Mouse (Mus musculus): ENCODE data around the gene Lgi1. TPM values are rescaled to one million over a fixed set of nuclear protein-coding genes. Genes with fewer than 3 reads are reported as not detected.

Gene Lgi1
- total RNA-seq, 4 experiments from 2014 or later, result 159 to 183 (median 172) TPM

DNA sequence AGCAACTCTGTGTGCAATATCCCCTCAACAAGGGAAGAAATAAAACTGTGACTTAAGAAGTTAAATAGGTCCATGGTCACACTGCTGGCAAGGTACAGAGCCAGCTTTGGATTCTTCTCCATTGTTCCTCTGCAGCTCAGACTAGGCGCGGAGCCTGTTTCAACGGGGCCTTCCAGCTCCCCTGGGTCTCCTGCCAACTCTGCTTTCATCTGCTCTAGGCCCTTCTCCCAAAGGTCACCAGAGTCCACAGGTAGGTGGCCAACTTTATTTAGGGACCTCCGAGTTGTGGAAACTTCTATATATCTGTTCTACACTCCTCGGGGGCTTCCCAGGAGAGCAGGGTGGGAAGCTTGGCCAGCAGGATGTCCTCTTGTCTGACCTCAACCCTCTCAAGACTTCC, 3.0 kb upstream of the Lgi1 start:
- DNase-seq (ENCODE audit: low spot score in 2 of 2), result no peak

DNA sequence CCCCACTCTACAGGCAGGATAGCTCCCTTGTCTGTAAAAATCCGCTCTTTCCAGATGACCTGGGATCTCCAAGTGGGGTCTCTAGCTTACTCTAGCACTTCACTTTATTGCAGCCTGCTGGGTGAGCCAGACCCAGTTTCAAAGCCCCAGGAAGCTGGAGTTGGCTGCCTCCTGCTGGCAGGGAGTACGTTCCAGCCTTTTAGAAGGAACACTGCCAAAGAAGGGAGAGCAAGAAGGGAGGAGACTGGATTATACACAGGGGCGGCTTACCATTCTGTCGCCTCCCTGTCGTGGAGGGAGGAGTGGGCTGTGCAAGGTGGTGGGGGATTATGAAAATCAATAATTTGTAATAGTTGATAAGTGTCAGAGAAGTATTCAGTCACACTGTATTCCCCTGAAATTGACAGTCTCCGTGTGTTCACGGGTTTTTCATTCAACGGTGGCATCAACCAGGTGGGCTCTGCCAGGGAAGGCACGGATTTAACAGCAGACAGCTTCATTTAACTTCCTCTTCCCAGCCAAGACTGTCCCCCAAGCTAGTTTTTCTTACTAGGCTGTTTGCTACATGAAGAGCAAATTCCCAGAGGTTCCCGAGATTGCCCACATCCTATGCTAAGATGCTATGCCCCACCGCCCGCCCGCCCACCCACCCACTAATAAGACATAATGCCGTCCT, 369 bp upstream of the Lgi1 start:
- peak; percentile 85 to 86 for DNase-seq (ENCODE audit: low spot score in 2 of 2)

DNA sequence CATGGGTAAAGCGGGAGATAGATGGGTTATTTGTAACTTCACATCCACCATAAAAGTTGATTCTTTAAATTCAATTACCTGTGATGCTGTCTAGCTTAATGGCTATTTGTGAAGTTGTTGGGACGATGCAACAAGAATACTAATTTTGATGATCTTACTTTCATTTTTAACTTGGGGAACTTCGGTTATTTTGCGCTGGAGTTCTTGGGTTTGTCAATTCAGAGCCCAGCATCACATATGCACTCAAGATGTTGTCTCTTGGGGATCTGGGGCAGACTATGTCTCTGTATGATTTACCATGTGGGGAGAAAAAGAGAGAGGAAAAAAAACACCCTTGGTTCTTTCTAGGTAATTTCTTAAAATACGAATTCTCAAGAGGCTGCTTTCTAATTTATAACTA, 1.4 kb downstream of the Lgi1 start:
- DNase-seq (ENCODE audit: low spot score in 2 of 2), result no peak

DNA sequence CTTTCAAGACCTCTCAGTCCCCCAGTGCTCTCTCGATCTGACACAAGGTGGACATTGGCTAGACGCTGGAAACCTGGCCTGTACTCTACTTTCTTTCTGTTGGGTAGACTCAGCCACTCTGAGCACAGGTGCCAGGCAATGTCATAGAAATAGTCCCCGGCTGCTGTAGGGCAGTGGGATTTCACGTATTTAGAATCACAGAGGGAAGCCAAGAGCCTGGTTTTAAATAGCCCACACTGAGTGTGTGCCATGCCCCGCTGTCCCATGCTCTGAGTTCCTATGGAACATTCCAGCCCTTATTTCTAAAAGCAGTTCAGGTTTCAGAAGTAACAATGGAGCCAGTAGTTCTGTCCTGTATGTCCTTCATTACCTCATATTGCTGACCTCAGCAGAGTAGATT, 3.1 kb downstream of the Lgi1 start:
- no peak for DNase-seq (ENCODE audit: low spot score in 2 of 2)

DNA sequence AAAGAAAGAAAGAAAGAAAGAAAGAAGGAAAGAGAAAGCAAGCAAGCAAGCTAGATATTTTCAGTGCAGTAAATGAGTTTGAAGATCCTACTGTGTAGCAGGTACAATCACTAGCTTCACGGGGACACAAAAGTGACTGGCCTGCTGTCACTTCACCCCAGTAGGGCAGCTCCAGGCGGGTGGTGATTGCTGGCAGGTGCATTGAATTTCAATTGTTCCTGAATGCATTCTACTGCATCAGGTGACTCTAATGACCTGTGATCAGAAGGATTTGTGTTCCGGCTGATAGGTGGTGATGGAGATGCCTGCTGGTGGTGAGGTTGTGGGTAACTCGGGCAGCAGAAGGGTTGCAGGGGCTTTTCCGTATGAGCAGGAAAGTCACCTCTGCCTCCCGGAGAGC, 6.7 kb downstream of the Lgi1 start:
- no peak for DNase-seq (ENCODE audit: low spot score in 2 of 2)

DNA sequence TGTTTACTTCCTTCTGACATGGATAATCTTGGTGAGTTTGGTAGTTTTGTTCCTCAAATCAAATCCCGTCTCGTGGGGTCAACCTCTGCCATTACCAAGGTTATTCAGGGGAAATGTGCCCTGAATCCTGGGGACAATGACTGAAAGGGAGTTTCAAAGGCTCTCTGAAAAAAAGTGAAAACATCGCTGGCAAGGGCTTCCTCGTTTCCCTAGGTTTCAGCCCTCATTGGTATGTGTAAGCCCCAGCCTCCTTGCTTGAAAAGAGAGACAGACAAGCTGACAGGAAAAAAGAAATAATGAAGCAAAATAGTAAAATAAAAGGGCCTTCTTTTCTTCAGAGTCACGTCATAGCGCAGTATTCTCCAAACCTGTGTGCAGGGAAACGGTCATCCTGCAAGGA, 9.5 kb downstream of the Lgi1 start:
- peak in 1 of 2 experiments; percentile 60 for DNase-seq (ENCODE audit: low spot score in 2 of 2)

DNA sequence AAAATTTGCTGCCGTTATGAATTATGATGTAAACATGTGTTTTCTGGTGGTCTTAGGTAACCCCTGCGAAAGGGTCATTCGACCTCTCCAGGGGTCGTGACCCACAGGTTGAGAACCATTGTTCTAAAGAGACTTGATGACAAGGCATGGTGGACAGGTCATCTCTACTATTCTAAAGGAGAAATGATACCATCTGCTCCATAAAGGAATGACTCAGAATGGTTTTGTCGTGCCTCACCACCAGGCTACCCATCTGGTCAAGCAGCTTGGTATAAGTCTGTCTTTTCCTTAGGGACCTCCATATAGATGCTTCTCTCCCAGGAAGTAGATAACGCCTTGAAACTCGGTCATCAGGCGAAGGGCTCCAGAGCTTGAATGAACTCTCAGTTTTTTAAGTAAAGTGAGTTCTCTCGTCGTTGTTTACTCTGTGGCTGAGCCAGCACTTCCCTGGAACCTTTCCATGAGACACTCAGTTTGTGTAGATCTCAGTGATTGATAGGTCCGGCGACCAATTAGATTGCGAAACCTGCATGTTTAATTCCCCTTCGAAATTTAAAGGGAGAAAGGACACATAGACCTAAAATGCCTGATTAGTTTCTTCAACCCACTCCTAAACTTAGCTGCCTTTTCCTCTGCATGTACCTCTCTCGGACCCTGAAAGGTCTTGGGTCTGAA, 10.5 kb downstream of the Lgi1 start:
- DNase-seq (ENCODE audit: low spot score in 2 of 2), result no peak

DNA sequence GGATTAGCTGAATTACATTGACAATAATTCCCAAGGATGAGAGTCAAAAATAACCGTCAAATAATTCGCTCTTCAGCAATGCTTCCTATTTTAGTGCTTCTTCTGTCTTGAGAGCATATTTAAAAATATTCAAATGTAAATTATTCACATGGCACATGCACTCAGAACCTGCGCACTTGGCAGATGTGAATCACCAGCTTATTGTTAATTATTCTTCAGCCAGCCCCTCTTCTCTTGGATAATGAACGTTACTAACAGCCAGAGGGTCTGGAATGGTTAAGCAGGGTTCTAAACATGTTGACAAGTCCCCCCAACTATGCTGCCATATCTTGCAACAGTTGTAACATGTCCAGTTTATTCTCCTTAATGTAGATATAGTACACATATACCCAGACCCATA, 11.9 kb downstream of the Lgi1 start:
- DNase-seq (ENCODE audit: low spot score in 2 of 2), result no peak

DNA sequence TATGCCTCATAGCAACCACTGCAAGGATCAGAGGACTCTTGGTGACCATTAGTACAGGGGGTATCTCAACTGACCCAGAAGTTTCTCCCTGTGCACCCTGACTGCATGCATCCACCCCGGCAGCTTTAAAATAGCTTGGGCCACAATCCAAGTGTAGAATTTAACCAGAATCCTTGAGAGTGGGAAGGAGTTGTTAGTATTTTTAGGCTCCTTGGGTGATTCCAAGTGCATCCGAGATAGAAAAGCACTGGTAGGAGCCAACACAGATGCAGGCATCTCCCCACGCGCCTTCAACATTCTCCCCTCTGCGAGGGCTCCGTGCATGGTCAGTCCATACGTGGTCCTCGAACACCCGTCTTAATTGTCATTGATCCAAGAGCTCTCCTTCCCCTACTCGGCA, 15.9 kb downstream of the Lgi1 start:
- no peak for DNase-seq (ENCODE audit: low spot score in 2 of 2)

DNA sequence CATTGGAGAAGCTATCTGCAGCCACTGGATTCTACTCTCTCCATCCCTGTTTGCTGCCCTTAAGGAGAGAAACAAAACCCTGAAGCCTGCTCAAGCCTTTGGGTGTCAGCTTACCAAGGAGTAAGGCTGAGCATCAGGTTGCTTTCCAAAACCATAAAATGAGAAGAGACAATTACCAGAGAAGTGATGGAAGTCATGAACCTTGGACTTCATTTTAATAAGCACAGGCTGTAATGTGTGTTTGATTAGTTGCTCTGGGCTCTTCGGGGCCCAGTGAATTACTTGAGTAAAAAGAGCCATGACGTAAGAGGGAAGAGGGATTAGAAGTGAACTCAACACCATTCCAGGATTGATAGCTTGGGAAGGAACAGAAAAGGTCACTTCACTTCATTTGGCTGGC, 18.1 kb downstream of the Lgi1 start:
- no peak for DNase-seq (ENCODE audit: low spot score in 2 of 2)

DNA sequence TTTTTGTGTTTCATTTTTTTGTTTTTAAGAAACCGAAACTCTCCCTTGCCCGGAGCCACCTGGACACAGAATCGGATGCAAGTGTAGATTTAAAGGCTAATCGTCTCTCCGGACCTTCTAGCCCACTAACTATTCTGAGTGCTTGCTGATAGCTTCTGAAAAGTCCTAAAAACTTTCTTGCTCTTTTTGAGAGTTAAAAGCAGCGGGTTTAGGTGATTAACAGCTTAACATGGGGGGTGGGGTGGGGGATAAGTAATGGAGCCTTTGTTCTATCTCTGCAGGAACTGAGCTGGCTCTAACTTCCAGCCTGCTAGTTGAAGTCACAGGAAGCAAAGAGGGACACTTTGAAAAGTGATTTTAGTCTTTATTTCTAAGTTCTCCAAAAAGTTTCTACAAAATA, 24.2 kb downstream of the Lgi1 start:
- no peak for DNase-seq (ENCODE audit: low spot score in 2 of 2)

DNA sequence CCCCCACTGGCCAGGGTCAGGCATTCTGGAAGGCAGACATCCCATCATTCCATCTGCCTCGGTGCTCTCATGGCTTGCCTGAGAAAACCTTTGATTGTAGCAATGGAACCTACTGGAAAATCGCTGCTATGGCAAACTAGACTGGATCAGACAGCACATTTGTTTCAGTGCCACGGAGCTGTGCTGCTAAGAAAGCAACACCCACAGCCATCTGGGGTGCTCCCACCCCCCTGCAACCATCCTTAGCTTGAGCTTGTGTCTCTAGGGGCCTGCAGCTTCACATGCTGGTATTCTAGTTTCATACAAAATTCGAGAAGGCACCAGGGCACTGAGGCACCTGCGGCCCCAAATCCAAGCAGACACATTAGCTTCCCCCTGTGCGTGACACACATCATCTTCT, 27.1 kb downstream of the Lgi1 start:
- DNase-seq (ENCODE audit: low spot score in 2 of 2), result peak; percentile 79 to 81

DNA sequence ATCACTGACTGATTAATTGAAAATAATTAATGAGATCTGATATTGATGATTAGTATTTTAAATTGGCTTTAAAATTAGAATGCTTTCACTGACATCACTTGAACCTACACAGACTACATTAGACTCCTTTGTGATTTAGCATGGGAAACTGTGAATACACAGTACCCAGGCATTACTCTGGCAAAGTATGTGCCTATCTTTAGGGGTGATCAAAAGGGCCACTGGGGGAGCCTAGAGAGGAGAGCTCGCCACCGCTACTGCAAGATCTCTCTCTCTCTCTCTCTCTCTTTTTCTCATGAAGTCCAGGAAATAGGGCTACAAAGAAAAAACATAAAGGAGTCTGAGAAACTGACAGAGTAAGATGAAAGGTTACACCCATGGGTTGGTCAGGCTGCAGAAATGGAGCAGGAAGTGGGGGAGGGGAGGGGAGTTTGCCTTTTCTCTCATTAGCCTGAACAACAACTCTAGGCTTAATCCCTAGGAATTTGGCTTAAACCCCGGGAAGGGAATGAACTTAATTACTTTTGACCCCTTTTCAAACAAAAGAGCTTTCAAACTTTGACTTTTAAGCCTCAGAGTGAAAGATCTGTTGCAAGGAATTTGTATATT, 33.8 kb downstream of the Lgi1 start:
- DNase-seq (ENCODE audit: low spot score in 2 of 2), result no peak

DNA sequence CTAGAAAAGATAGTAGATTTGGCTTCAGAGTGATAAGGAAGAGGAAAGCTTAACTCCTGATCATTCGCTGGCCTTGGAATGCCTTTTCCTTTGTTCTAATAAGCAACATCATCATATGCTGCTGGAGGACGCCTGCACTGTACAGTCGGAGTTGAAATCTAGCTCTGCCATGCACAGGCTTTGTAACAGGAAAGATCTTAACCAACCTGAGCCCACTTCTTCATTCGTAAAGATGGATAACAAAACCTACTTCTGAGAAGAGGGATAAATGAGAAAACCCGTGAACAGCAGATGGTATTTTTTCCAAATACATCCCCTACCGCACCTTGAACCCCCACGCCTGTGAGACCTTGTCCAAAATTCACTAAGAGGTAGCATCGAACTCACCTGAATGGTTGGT, 43.8 kb downstream of the Lgi1 start:
- DNase-seq (ENCODE audit: low spot score in 2 of 2), result no peak

DNA sequence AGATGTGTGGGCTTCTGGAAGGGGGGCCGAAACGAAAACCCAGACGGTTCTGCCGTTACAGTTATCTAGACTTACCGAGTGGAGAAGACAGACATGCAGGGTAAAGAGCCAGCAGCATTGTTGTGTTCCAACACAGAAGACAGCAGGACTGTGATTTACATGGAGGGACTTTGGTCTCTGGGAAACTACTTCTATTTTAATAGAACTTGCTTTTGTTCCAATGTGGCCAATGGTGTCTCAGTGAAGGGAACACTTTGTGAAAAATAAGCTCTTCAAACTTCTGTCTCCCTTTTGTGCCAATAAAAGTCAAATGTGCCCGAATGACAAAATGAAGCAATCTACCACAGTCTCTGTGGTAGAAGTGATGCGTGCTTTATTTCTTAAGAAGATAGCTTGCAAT, 50.8 kb downstream of the Lgi1 start:
- DNase-seq (ENCODE audit: low spot score in 2 of 2), result peak in 1 of 2 experiments; percentile 35

DNA sequence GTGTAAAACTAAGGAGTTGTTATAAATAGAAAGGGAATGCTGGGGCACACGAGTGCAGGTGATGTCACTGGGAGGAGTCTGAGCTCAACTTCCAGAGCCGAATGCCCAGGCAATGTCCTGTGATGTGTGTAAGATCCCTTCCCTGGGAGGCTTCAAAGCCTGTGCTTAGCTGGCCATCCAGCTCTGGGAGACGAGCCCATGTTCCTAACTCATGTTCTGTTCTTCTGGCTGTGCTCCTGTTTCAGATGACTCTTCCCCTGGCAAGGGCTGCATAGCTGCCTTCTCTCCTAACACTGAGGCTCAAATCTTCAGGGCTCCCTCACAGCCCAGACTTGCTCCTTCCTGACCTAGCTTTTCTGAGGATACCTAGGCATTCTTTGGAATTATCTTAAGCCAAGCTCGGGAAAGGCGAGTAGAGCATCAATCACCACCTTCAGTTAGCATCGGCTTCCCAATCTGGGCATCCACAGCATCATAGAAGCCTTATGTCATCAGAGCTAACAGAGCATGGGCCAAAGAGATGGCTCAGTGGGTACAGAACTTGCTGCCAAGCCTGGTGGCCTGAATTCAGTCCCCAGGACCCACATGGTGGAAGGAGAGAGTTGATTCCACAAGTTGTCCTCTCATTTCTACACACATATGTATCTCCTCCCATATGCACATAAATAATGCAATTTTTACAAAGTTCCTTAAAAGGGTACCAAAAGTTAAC, 52.4 kb downstream of the Lgi1 start:
- DNase-seq (ENCODE audit: low spot score in 2 of 2), result peak in 1 of 2 experiments; percentile 62

DNA sequence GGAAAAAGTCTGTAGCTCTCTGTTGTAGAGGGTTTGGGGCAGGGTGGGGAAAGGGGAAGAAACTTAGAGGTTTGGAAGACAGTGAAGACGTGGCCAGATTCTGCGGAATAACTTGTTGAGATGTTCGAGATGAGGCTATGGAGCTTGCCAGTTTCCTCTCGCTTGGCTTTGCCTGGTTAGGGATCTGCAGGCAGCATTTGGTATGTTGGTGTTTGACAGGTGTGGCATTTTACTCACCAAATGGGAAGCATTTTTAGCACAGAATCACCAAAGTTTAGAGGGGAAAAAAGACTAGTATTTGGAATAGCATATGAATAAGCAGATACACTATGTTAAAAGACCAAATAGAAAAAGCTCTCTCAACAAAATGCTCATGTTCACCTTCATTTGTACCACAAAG, 54.0 kb downstream of the Lgi1 start:
- DNase-seq (ENCODE audit: low spot score in 2 of 2), result peak in 1 of 2 experiments; percentile 31

DNA sequence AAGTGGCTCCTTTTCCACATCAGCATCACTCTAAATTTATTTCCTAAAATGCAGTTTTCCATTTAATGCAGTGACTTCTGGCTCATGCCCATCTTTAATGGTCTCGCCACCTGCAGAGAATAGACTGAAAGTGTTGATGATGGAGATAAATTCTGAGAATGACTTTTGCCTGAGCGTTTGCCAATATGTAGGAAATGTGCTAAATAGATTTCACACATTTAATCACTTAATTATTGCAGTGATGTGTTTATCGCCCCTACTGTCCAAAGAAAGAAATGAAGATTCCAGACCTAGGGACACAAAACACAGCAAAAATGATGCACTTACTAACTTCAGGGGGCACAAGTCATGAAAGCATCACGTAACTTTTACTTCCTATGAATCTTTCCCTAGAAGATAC, 54.8 kb downstream of the Lgi1 start:
- DNase-seq (ENCODE audit: low spot score in 2 of 2), result no peak

DNA sequence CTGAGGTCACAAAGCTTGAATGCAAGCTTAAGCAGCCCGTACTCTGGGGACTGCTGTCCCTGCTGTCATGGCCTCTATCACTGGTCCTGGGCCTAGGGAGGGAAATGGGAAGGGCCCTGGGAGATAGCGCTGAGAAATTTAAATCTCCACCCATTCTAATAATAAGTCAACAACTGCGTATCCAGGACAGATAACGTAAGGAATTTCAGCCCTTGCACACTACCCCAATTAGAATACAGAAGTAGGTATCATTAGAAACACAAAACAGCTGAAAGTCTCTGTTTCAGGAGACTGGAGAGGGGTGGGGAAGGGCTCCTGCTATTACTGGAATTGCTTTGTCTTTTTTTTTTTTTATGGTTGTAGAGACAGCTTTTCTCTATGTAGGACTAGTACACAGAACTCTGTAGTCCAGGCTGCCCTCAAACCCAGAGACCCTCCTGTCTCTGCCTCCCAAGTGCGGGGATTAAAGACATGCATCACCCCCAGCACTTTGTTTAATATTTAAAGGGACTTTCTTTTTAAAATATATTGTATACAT, 56.4 kb downstream of the Lgi1 start:
- no peak for DNase-seq (ENCODE audit: low spot score in 2 of 2)

DNA sequence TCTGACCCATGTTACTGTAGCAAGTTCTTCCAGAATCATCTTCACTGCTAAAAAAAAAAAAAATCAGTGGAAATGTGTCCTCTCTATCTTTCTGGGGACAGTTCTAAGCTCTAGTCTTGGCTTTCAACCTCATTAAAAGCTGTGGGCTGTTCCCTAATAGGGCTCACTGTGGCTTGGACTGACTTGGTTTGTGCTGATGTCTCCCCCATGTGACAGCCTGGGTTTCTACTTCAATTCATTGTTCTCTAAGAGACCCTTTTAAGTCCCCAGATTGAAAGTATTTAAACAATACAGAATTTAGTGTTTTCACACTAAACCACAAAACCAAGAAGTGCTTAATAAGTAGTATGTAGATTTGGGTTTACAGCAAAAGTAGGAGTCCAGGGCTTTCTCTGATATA, 59.4 kb downstream of the Lgi1 start:
- DNase-seq (ENCODE audit: low spot score in 2 of 2), result no peak

DNA sequence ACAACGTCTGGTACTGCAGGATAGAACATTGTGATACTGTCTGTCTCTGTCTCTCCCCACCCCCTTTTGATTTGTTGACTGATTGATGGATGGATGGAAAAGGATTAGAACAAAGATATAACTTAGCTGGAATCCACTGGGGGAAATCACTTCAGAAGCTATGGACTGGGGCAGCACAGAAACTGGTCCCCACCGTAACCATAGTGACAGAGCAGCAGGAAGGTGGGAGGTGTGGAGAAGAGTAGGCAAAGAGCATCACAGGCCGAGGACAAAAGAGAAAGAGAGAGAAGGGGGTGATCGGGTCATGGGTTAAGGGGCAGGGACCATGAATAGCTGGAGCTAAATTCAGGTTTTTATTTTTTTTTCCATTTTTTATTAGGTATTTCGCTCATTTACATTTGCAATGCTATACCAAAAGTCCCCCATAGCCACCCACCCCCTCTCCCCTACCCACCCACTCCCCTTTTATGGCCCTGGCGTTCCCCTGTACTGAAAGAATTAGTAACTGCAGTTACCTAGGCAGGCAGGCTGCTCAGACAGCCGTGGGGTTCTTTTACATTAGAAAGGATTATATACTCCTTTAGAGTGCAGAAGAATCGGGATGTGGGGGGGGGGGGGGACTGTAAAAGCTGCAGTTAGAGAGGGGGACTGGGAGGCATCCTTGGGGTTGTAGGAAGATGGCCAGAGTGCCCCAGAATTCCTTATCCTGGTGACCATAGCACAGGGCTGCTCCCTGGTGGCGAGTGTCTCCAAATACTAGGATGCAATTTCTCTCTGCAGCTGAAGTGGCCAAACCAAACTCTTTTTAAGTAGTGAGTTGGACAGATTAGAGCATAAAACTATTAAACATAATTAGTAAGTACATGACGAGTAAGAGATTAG, 60.1 kb downstream of the Lgi1 start:
- DNase-seq (ENCODE audit: low spot score in 2 of 2), result no peak

Data from layer of hippocampus, adult 8-10 months (tissue).